Mouse (Mus musculus) hindbrain, embryonic 15.5 days (tissue): ENCODE measurements at regions not wholly inside any gene's neighbourhood (a gene's known extent, or its start where the extent isn't known, plus 50 kb on each side); places are given as distances from the start of the nearest gene placed in this dataset.
"Not testable (repeated sequence)": the region's sequence is repeated elsewhere in the genome, so short reads cannot be mapped to it uniquely, and the experiment has no call there.

Source experiments
- ATAC-seq: fragments of 200-750 bp; cut with Nextera tagmentation; 2 replicates; pipeline ENCODE4 v1.8.0; 2017; ENCODE audit warnings: low read depth, moderate number of reproducible peaks, moderate TSS enrichment; ENCODE audit not compliant: low FRiP score
- H3K27ac ChIP-seq: fragments of 300-500 bp; sonication (generic); replicated peaks from 2 replicates; pipeline ENCODE4 v1.5.1; 2015; ENCODE audit warnings: mild to moderate bottlenecking, inconsistent platforms
- H3K27me3 ChIP-seq: fragments of 300-500 bp; sonication (generic); 2 replicates; pipeline ENCODE4 v1.6.1; 2015; ENCODE audit warnings: control low read depth, inconsistent platforms
- H3K36me3 ChIP-seq: fragments of 300-500 bp; sonication (generic); 2 replicates; pipeline ENCODE4 v1.6.1; 2015; ENCODE audit warnings: control low read depth, inconsistent platforms
- H3K4me1 ChIP-seq: fragments of 300-500 bp; sonication (generic); replicated peaks from 2 replicates; pipeline ENCODE4 v1.6.1; 2015; ENCODE audit warnings: control low read depth, inconsistent platforms
- H3K4me2 ChIP-seq: fragments of 300-500 bp; sonication (generic); 2 replicates; pipeline ENCODE4 v1.6.1; 2015; ENCODE audit warnings: moderate library complexity, mild to moderate bottlenecking, inconsistent platforms
- H3K4me3 ChIP-seq: fragments of 300-500 bp; sonication (generic); 2 replicates; pipeline ENCODE4 v1.5.1; 2015; ENCODE audit warnings: mild to moderate bottlenecking, inconsistent platforms
- H3K9ac ChIP-seq: fragments of 300-500 bp; sonication (generic); 2 replicates; pipeline ENCODE4 v1.6.1; 2015; ENCODE audit warnings: inconsistent platforms
- H3K9me3 ChIP-seq: fragments of 300-500 bp; sonication (generic); 2 replicates; pipeline ENCODE4 v1.6.1; 2016; ENCODE audit warnings: control low read depth, inconsistent platforms
- whole genome bisulfite sequencing: fragments of 180-500 bp; shearing (Covaris S2); methylation state at CpG from one replicate; pipeline ENCODE4 v1.1.7; 2015; 5-methylcytosine and 5-hydroxymethylcytosine counted together

DNA sequence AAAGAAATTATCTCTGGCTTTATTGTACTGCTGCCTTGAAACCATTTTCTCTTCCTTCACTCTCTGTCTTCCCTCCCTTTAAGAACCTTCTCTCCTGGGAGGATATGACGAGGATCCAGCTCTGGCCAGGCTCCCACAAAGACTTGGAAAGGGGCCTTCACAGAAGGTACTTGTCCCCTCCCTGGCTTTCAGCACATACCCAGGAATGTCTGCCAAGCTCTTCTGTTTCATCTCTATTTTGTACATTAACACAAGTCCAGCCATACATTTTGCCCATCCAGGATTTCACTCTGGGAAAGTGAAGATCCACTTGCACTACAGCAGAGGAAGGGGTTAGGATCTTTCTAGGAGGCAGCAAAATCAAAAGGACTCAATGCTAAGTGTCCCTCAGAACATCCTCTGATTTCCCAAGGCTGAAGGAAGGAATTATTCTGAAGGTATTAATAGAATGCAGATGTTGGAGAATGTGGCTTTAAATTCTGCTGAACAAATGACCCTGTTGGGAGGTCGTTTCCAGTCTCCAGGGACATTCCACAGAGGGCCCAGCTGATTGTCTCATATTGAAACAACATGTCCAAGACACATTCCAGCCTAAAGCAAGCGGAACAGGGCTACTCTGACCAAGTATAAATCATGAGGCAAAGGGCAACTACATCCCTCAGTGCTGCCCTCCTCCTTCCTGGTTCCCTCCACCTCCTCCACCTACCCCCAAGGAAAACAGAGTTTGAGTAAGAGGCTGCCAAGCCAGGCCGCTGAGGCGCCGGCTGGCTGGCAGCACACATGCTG lies 122.1 kb upstream of the Gm21897 start:
- Histone ChIP-seq H3K27me3 (no peaks in the 10 kb centered on the region), H3K27ac (no peak overlapping the region), H3K9ac (no peak overlapping the region), H3K9me3 (no peaks in the 10 kb centered on the region), H3K4me1 (no peaks in the 10 kb centered on the region), H3K36me3 (no peaks in the 10 kb centered on the region), H3K4me3 (no peak overlapping the region), H3K4me2 (no peak overlapping the region)
- WGBS: 56% methylated on average over 6 of the region's 6 CpGs
- no peak for ATAC-seq

DNA sequence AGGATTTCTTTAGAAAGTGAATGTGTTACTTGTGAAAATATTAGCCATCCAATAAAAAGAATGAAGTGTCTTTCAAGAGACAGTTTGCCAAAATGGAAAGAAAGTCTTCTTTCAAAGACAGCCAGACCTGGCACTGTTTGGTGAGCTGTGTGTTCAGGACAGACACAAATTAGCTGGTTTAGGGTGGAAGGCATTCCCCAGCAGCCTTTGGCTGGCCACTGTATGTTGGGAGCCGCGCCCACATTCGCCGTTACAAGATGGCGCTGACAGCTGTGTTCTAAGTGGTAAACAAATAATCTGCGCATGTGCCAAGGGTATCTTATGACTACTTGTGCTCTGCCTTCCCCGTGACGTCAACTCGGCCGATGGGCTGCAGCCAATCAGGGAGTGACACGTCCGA lies 121.3 kb upstream of the Gm21897 start:
- H3K4me3 ChIP-seq, ATAC-seq, H3K36me3 ChIP-seq, H3K4me1 ChIP-seq, H3K9me3 ChIP-seq, H3K27me3 ChIP-seq, H3K9ac ChIP-seq, H3K4me2 ChIP-seq, H3K27ac ChIP-seq: not testable (repeated sequence)
- WGBS: 96% methylated on average over 8 of the region's 12 CpGs

DNA sequence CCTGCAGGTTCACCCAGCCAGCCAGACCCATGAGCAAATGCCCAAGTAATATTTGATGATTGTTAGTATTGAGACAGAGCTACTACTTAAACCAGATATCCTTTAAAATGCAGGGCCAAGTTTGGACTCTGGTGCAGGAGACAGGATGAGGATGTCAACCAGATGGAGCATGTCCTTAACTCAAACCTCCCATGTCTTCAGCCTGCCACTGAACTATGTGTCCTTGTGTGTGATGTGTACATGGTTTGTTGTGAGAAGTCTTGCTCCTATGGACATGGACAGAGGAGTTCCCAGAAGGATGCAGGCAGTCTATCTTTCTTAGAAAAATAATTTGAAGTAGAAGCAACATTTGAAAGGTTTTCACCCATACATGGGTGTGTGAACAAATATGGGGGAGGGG lies 120.4 kb upstream of the Gm21897 start:
- Histone ChIP-seq H3K27ac (no peak overlapping the region), H3K36me3 (no peaks in the 10 kb centered on the region), H3K27me3 (no peaks in the 10 kb centered on the region), H3K4me1 (no peaks in the 10 kb centered on the region), H3K4me3 (no peak overlapping the region), H3K9ac (no peak overlapping the region), H3K4me2 (no peak overlapping the region), H3K9me3 (no peaks in the 10 kb centered on the region)
- ATAC-seq: no peak

DNA sequence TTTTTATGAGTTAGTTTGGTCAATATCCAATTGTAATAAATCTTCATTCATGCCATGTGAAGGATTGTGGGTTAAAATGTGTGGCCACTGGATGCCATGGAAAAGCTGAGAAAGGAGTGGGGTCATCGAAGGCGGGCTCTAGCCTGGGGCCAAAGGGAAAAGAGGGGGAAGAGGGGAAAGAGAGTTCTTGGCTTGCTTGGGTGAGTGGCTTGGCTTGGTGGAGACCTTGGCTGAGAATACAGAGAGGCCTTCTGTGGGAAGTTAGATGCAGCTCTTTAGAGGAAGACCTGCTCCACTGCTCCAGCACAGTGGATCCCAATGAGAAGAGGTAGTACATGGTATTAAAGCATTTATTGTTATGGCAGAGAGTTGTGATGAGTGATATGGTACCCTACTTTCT lies 101.3 kb upstream of the Gm21897 start:
- no peak overlapping the region for H3K4me3 ChIP-seq
- no peaks in the 10 kb centered on the region for H3K9me3 ChIP-seq
- H3K4me2 ChIP-seq: no peak overlapping the region
- H3K27me3 ChIP-seq: no peaks in the 10 kb centered on the region
- no peak for ATAC-seq
- no peak overlapping the region for H3K9ac ChIP-seq
- 93% methylated on average over 2 of the region's 2 CpGs for WGBS
- H3K36me3 ChIP-seq: no peaks in the 10 kb centered on the region
- H3K4me1 ChIP-seq: no peaks in the 10 kb centered on the region
- no peak overlapping the region for H3K27ac ChIP-seq

DNA sequence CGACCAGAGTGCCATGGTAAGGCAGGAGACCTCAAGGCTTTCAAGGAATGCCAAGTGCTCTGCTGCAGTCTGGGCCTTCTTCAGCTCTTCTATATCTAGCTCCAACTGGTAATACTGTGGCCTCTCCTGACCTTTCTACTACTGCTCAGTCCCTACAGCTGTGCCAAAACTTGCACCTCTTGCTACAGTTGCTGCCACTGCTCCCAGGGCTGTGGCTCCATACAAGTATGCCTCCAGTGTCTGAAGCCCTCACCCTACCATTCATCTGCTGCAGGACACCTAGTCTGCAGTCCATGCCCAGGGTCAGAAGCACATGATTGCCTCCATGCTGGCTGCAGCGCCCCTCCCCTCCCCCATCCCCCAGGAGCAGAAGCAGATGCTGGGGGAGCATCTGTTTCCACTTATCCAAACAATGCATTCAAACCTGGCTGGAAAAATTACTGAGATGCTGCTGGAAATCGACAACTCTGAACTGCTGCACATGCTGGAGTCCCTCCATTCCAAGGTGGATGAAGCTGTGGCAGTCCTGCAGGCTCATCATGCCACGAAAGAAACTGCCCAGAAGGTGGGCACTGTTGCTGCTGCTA lies 96.2 kb upstream of the Gm21897 start:
- no peak overlapping the region for H3K27ac ChIP-seq
- no peaks in the 10 kb centered on the region for H3K36me3 ChIP-seq
- no peak overlapping the region for H3K9ac ChIP-seq
- no peak overlapping the region for H3K4me2 ChIP-seq
- no peaks in the 10 kb centered on the region for H3K4me1 ChIP-seq
- no peak for ATAC-seq
- no peaks in the 10 kb centered on the region for H3K27me3 ChIP-seq
- 76% methylated on average over 4 of the region's 4 CpGs for WGBS
- H3K9me3 ChIP-seq: no peaks in the 10 kb centered on the region
- H3K4me3 ChIP-seq: no peak overlapping the region

DNA sequence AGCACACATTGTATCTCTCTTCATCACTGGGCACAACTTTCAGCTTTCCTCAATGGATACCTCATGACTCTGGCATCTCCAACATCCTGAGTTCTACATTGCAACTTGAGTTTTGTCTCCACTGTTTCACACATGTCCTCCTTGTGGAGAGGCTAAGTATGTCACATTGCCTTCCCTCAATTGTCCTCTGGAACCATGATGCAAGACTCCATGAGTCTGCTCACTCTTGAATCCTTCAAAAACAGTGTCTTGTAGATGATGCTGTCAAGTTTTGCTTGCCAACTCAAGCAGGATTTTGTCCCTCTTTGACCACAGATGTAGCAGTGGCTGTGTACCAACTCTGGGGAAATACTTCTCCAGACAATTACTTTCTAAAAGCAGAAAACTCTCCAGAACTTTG lies 79.4 kb upstream of the Gm21897 start:
- no peaks in the 10 kb centered on the region for H3K36me3 ChIP-seq
- H3K9ac ChIP-seq: no peak overlapping the region
- no peak overlapping the region for H3K4me3 ChIP-seq
- ATAC-seq: no peak
- no peak overlapping the region for H3K27ac ChIP-seq
- no peaks in the 10 kb centered on the region for H3K4me1 ChIP-seq
- no peaks in the 10 kb centered on the region for H3K27me3 ChIP-seq
- H3K4me2 ChIP-seq: no peak overlapping the region
- no peaks in the 10 kb centered on the region for H3K9me3 ChIP-seq

DNA sequence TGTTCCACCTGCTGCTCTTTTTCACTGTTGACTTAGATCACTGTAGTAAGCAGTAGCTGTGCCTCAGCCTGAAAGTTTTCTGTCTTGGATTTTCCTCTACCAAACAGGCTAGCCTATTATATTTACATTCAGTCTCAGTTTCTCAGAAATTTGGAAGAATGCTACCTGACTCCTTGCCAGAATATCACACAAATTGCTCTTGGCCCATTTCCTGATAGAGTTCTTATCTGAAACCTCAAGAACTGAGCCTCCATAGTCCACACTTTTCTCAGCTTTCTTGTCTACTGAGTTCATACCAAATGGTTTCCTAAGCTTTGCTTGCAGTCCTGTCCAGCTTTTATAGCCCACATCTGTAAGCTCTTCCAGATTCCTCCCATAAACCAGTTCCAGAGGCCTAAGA lies 78.8 kb upstream of the Gm21897 start:
- Histone ChIP-seq H3K4me2 (no peak overlapping the region), H3K9ac (no peak overlapping the region), H3K36me3 (no peaks in the 10 kb centered on the region), H3K4me3 (no peak overlapping the region), H3K9me3 (no peaks in the 10 kb centered on the region), H3K4me1 (no peaks in the 10 kb centered on the region), H3K27ac (no peak overlapping the region), H3K27me3 (no peaks in the 10 kb centered on the region)
- no peak for ATAC-seq

DNA sequence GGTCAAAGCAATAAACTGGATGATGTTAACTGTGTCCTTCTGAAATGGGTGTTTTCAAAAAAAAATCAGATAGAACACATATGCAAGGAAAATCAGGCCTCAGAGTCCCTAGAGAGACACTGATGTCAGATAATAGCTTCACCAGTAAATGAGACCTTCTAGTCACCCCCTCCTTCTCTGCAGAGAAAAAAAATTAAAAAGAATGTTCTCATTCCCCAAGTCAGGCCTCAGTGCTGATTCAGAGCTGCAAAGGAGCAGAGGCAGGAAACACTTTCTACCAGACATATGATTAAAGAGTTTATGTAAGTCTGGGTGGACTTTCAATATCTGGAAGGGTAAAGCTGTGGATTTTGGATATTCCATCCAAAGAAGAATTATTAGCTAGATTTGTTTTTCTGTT lies 67.1 kb upstream of the Gm21897 start:
- Histone ChIP-seq H3K4me1 (no peaks in the 10 kb centered on the region), H3K27me3 (no peaks in the 10 kb centered on the region), H3K9me3 (no peaks in the 10 kb centered on the region), H3K36me3 (no peaks in the 10 kb centered on the region), H3K27ac (no peak overlapping the region), H3K9ac (no peak overlapping the region), H3K4me3 (no peak overlapping the region), H3K4me2 (no peak overlapping the region)
- no peak for ATAC-seq

DNA sequence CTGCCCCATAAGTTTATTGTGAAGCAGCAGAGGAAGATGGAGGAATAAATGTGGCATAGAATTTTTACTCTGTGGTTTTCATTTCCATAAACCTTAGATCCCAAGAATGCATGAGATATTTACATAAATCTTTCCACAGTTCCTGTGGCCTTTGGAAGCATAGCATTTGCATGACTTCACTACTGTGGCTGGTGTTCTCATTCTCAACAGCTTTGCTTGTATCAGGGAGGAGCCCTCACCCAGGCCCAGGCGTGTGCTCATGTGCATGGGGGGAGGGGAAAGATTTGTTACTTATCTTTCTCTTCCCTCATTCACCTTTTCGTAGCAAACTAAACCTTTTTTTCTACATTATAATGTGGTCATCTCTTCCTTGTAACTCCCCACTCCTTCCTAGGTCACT lies 65.6 kb upstream of the Gm21897 start:
- ATAC-seq: no peak
- no peak overlapping the region for H3K4me2 ChIP-seq
- no peaks in the 10 kb centered on the region for H3K4me1 ChIP-seq
- no peak overlapping the region for H3K9ac ChIP-seq
- H3K27me3 ChIP-seq: no peaks in the 10 kb centered on the region
- H3K27ac ChIP-seq: no peak overlapping the region
- H3K36me3 ChIP-seq: no peaks in the 10 kb centered on the region
- H3K9me3 ChIP-seq: no peaks in the 10 kb centered on the region
- WGBS: 73% methylated on average over 2 of the region's 2 CpGs
- no peak overlapping the region for H3K4me3 ChIP-seq

DNA sequence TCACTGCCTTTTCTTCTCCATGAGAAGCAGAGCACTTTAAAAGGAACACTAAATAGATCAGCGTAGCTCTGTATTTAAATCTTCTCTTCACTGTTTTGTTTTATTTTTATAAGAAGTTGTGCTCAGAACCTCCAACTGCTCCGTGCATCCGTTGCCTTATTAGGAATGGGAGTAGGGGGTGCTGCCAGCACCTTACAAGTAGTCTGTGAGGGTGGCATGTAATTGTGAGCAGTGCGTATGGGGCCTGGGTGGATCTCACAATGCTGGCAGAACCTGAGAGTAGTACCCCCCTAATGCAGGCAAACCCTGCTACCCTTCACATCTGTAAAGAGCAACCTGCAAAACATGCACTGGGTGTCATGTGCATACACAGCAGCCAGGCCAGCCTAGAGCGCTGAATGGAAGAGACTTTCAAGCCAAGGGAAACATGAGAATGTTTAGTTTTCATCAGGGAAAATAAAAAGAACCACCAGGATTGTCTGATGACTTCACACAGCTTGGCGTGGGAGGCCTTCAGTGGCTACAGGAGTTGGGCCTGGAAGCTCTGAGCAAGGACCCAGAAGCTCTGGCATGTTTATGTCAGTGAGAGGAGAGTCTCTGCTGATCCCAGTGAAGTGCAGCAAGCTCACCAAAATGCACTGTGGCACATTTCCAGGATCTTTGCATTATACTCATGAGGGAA lies 64.5 kb upstream of the Gm21897 start:
- H3K9me3 ChIP-seq: no peaks in the 10 kb centered on the region
- 86% methylated on average over 6 of the region's 6 CpGs for WGBS
- no peak overlapping the region for H3K4me2 ChIP-seq
- no peak overlapping the region for H3K4me3 ChIP-seq
- no peak overlapping the region for H3K9ac ChIP-seq
- no peaks in the 10 kb centered on the region for H3K27me3 ChIP-seq
- no peak overlapping the region for H3K27ac ChIP-seq
- no peaks in the 10 kb centered on the region for H3K4me1 ChIP-seq
- no peaks in the 10 kb centered on the region for H3K36me3 ChIP-seq
- ATAC-seq: no peak

DNA sequence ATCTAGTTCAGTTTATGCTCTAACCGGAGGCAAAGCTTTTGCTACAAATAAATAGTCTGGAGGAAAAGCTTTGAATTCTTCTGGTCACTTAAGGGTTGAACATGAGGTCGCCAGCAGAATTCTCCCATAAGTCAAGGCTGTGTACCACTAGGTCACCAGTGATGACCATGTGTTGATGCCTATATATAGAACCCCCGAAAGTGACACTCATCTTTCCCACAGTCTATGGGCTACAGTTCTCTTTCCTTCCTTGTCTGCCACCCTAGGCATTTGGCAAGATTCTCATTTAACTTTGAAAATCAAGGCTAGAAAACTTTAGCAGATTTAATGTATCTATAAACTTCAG lies 63.9 kb upstream of the Gm21897 start:
- Histone ChIP-seq H3K27me3 (no peaks in the 10 kb centered on the region), H3K36me3 (no peaks in the 10 kb centered on the region), H3K9ac (no peak overlapping the region), H3K4me2 (no peak overlapping the region), H3K4me3 (no peak overlapping the region), H3K27ac (no peak overlapping the region), H3K4me1 (no peaks in the 10 kb centered on the region), H3K9me3 (no peaks in the 10 kb centered on the region)
- ATAC-seq: no peak
- 77% methylated on average over 3 of the region's 3 CpGs for WGBS

DNA sequence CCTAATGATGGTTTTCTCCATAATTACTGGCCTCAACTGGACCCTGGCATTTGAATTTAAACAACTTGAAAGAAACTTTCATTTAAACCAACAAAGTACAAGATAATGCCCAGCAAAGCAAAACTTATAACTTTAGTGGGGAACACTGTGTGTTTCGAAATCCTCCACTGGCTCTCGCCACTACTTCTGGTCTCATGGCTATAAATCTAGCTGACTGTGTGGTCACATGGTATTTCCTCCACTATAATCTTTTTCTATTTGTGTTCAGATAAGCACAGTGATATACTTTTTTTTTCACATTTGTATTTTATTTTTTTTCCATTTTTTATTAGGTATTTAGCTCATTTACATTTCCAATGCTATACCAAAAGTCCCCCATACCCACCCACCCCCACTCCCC lies 62.6 kb upstream of the Gm21897 start:
- H3K9me3 ChIP-seq: no peaks in the 10 kb centered on the region
- no peak for ATAC-seq
- WGBS: 98% methylated on average over 2 of the region's 2 CpGs
- no peaks in the 10 kb centered on the region for H3K4me1 ChIP-seq
- no peak overlapping the region for H3K27ac ChIP-seq
- no peaks in the 10 kb centered on the region for H3K36me3 ChIP-seq
- H3K4me3 ChIP-seq: no peak overlapping the region
- H3K27me3 ChIP-seq: no peaks in the 10 kb centered on the region
- H3K4me2 ChIP-seq: no peak overlapping the region
- no peak overlapping the region for H3K9ac ChIP-seq

DNA sequence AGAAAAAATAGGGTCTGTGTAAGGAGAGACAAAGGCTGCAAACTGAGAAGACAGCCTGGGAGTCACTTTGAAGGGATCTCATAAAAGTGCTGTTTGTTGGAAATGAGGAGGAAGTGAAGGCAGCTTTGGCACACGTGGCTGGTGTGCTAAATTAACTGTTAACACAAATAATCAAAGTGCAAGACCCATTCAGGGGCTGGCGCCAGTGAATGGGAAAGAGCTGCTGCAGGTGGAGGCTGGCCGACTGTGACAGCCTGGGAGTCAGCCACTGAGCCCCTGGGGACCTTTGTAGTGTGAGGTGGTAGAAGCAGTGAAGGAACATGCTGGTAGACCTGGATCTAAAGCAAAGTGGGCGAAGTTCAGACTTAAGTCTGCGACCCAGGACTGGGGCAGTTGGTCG lies 57.8 kb upstream of the Gm21897 start:
- ATAC-seq: no peak
- H3K9me3 ChIP-seq: no peaks in the 10 kb centered on the region
- 65% methylated on average over 6 of the region's 6 CpGs for WGBS
- no peak overlapping the region for H3K4me3 ChIP-seq
- no peak overlapping the region for H3K9ac ChIP-seq
- H3K27me3 ChIP-seq: no peaks in the 10 kb centered on the region
- no peak overlapping the region for H3K27ac ChIP-seq
- no peaks in the 10 kb centered on the region for H3K36me3 ChIP-seq
- no peaks in the 10 kb centered on the region for H3K4me1 ChIP-seq
- no peak overlapping the region for H3K4me2 ChIP-seq
